Mouse (Mus musculus) forebrain, embryonic 11.5 days (tissue): Measurements from ENCODE around the gene Jmjd1c. TPM values are rescaled to one million over a fixed set of nuclear protein-coding genes. Genes with fewer than 3 reads are reported as not detected.

Source experiments
- ATAC-seq: fragments of 200-750 bp; cut with Nextera tagmentation; replicated peaks from 2 replicates; pipeline ENCODE4 v1.8.0; 2017; ENCODE audit warnings: moderate TSS enrichment; ENCODE audit not compliant: low FRiP score
- DNase-seq: peaks from one replicate; pipeline ENCODE4 v3.0.0-alpha.2; 2017; ENCODE audit warnings: low spot score
- H3K27ac ChIP-seq: fragments of 300-500 bp; sonication (generic); 2 replicates; pipeline ENCODE4 v1.5.1; 2014; ENCODE audit warnings: low read depth, low read length
- H3K27me3 ChIP-seq: fragments of 300-500 bp; sonication (generic); 2 replicates; pipeline ENCODE4 v1.6.1; 2014; ENCODE audit warnings: mild to moderate bottlenecking, low read length, mixed read lengths; ENCODE audit not compliant: control insufficient read depth, insufficient read depth
- H3K36me3 ChIP-seq: fragments of 300-500 bp; sonication (generic); 2 replicates; pipeline ENCODE4 v1.6.1; 2014; ENCODE audit warnings: mild to moderate bottlenecking, low read length, moderate library complexity, mixed read lengths; ENCODE audit not compliant: control insufficient read depth, insufficient read depth
- H3K4me1 ChIP-seq: fragments of 300-500 bp; sonication (generic); replicated peaks from 2 replicates; pipeline ENCODE4 v1.6.1; 2014; ENCODE audit warnings: low read length, mixed read lengths; ENCODE audit not compliant: control insufficient read depth, insufficient read depth
- H3K4me2 ChIP-seq: fragments of 300-500 bp; sonication (generic); 2 replicates; pipeline ENCODE4 v1.6.1; 2014; ENCODE audit warnings: low read depth, mild to moderate bottlenecking, low read length, moderate library complexity, mixed read lengths; ENCODE audit not compliant: severe bottlenecking
- H3K4me3 ChIP-seq: fragments of 300-500 bp; sonication (generic); 2 replicates; pipeline ENCODE4 v1.5.1; 2014; ENCODE audit warnings: low read depth, low read length
- H3K9ac ChIP-seq: fragments of 300-500 bp; sonication (generic); 2 replicates; pipeline ENCODE4 v1.6.1; 2014; ENCODE audit warnings: low read length
- H3K9me3 ChIP-seq: fragments of 300-500 bp; sonication (generic); 2 replicates; pipeline ENCODE4 v1.6.1; 2016; ENCODE audit warnings: low read length, mixed read lengths; ENCODE audit not compliant: control insufficient read depth
- WGBS: fragments of 180-500 bp; shearing (Covaris S2); extraction: QIAGEN DNeasy Blood & Tissue Kit; methylation state at CpG from one replicate; pipeline ENCODE4 v1.1.7; 2014; 5-methylcytosine and 5-hydroxymethylcytosine counted together
- polyA plus RNA-seq: library from polyadenylated mRNA; unstranded; fragments of >200 nt; fragmentation: Nextera tagmentation; extraction: Ambion mirVana; gene quantifications from 2 replicates; pipeline ENCODE4 v1.2.1, GENCODE M21; 2014

Gene Jmjd1c
- 53.1 and 55.7 TPM in 2 replicates for polyA plus RNA-seq

GRCm38 (mm10) chr10:67095798-67096620 lies at the start of gene Jmjd1c:
Jmjd1c (plus strand) TSS chr10:67096125.
- peaks cover 18% of the 10 kb centered on the region; the same call in 1 of the 2 replicates for H3K4me1 ChIP-seq
- WGBS, result under 1% methylated on average over 70 of the region's 73 CpGs
- peak; percentile 92 for ATAC-seq

GRCm38 (mm10) chr10:67047712-67048645 lies 47.9 kb upstream of the Jmjd1c start:
- Histone ChIP-seq H3K4me2 (no peak overlapping the region), H3K4me3 (no peak overlapping the region), H3K27me3 (no peaks in the 10 kb centered on the region), H3K9ac (no peak overlapping the region), H3K27ac (no peak overlapping the region), H3K9me3 (no peaks in the 10 kb centered on the region), H3K36me3 (no peaks in the 10 kb centered on the region), H3K4me1 (peaks cover 11% of the 10 kb centered on the region; the same call in 1 of the 2 replicates)
- DNase-seq (no peak), ATAC-seq (no peak)
- WGBS, result 88% methylated on average over 18 of the region's 18 CpGs

More at GRCm38 (mm10) chr10:67095798-67096620, at the start of gene Jmjd1c:
- Histone ChIP-seq H3K27ac (peak within 1 kb of the TSS; percentile 99), H3K4me2 (peak within 1 kb of the TSS; percentile 74), H3K9me3 (no peaks in the 10 kb centered on the region), H3K4me3 (peak within 1 kb of the TSS; percentile 94), H3K27me3 (no peaks in the 10 kb centered on the region), H3K36me3 (no peaks in the 10 kb centered on the region), H3K9ac (peak within 1 kb of the TSS; percentile 98)
- DNase-seq, result peak; percentile 91

DNA sequence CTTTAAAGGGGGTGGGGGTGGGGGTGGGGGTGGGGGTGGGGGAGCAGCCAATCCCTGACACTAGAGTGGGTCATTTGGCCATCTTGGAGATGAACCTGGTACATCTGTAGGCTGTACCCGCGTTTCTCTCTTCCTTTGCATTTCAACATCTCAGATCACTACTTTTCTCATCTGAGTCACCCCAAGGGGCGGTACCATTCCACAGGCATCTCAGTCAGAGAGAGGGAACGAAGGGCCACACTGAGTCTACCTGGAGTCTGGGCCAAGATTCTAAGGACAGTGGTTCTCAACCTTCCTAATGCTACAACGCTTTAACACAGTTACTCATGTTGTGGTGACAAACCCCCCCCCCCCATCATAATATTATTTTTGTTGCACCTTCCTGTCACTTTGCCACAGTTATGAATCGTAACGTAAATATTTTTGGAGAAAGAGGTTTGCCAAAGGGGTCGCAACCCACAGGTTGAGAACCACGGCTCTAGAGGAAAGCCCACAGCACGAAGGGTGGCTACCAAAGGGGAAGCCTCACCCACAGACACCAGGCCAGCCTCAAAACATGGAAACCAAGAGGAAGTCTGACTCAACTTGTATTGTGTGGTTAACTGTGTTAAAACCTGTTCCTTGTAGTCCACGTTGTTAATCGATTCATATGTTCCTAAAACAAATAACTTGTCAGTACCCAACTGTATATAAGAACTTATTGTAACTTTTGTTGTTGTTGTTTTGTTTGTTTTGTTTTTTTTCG lies 46.9 kb upstream of the Jmjd1c start:
- 92% methylated on average over 13 of the region's 13 CpGs for WGBS
- H3K27me3 ChIP-seq, result no peaks in the 10 kb centered on the region
- ATAC-seq (no peak), DNase-seq (no peak)
- no peak overlapping the region for H3K4me2 ChIP-seq
- H3K4me1 ChIP-seq, result peaks cover 15% of the 10 kb centered on the region
- no peaks in the 10 kb centered on the region for H3K9me3 ChIP-seq
- no peaks in the 10 kb centered on the region for H3K36me3 ChIP-seq
- no peak overlapping the region for H3K9ac ChIP-seq
- no peak overlapping the region for H3K27ac ChIP-seq
- no peak overlapping the region for H3K4me3 ChIP-seq

DNA sequence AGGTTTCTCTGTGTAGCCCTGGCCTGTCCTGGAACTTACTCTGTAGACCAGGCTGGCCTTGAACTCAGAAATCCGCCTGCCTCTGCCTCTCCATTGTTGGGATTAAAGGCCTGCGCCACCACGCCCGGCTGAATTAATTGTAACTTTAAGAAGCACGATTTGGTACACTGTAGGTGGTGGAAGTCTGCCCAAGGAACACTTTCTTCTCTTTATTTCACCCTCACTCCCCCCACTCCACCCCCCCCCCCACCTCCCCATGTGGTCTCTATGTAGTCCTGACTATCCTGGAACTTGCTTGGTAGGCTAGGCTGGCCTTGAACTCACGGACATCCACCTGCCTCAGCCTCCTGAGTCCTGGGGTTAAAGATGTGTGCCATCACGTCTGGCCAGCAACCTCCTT lies 46.3 kb upstream of the Jmjd1c start:
- DNase-seq, result no peak
- Histone ChIP-seq H3K9ac (no peak overlapping the region), H3K9me3 (no peaks in the 10 kb centered on the region), H3K4me3 (no peak overlapping the region), H3K36me3 (no peaks in the 10 kb centered on the region), H3K27me3 (no peaks in the 10 kb centered on the region), H3K27ac (no peak overlapping the region), H3K4me1 (peaks cover 15% of the 10 kb centered on the region), H3K4me2 (no peak overlapping the region)
- no peak for ATAC-seq
- 91% methylated on average over 7 of the region's 7 CpGs for WGBS

DNA sequence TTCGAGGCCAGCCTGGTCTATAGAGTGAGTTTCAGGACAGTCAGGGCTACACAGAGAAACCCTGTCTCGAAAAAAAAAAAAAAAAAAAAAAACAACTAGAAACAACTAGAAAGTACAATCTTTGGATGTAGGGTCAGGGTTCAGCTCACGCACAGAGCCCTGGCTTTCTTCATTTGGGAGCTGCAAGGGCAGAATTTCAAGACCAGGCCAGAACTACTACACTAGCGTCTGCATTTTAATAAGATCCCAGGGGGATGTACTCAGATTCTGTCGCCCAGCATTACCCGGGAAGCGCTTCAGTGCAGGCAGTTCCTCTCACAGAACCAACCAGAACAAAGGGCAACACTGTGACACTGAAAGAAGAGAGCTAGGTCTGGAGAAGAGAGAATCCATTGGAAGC lies 45.2 kb upstream of the Jmjd1c start:
- no peak overlapping the region for H3K27ac ChIP-seq
- no peaks in the 10 kb centered on the region for H3K9me3 ChIP-seq
- 77% methylated on average over 6 of the region's 7 CpGs for WGBS
- H3K9ac ChIP-seq, result no peak overlapping the region
- H3K4me1 ChIP-seq, result peaks cover 11% of the 10 kb centered on the region
- DNase-seq, result no peak
- H3K4me3 ChIP-seq, result no peak overlapping the region
- H3K36me3 ChIP-seq, result no peaks in the 10 kb centered on the region
- no peak overlapping the region for H3K4me2 ChIP-seq
- no peak for ATAC-seq
- H3K27me3 ChIP-seq, result no peaks in the 10 kb centered on the region

DNA sequence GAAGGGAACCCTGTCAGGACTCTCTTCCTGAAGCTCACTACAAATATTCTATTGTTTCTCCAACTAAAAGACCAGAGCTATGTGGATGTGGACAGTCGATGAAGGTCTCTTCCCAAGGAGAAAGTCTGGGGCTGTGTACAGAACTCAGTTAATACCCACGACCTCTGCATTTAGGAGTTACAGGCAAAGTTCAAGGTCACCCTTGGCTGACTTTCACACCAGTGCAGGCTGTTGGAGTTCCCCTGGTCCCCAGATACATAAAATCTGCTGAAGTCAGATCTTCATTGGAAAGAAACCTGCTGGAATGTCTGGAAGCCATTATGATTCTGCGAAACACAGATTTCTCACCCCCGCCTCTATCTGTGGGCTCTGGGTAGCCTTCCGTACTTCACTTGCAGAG lies 44.5 kb upstream of the Jmjd1c start:
- 74% methylated on average over 5 of the region's 5 CpGs for WGBS
- H3K36me3 ChIP-seq, result no peaks in the 10 kb centered on the region
- H3K27me3 ChIP-seq, result no peaks in the 10 kb centered on the region
- H3K4me2 ChIP-seq, result no peak overlapping the region
- ATAC-seq, result no peak
- peaks cover 9% of the 10 kb centered on the region for H3K4me1 ChIP-seq
- no peak for DNase-seq
- no peak overlapping the region for H3K9ac ChIP-seq
- no peak overlapping the region for H3K27ac ChIP-seq
- H3K9me3 ChIP-seq, result no peaks in the 10 kb centered on the region
- H3K4me3 ChIP-seq, result no peak overlapping the region

GRCm38 (mm10) chr10:67052429-67052828 lies 43.5 kb upstream of the Jmjd1c start:
- H3K9me3 ChIP-seq, result no peaks in the 10 kb centered on the region
- no peak for ATAC-seq
- 86% methylated on average over 9 of the region's 9 CpGs for WGBS
- no peak overlapping the region for H3K4me3 ChIP-seq
- no peaks in the 10 kb centered on the region for H3K27me3 ChIP-seq
- no peak for DNase-seq
- H3K4me1 ChIP-seq, result peaks cover 9% of the 10 kb centered on the region
- H3K9ac ChIP-seq, result no peak overlapping the region
- no peaks in the 10 kb centered on the region for H3K36me3 ChIP-seq
- H3K4me2 ChIP-seq, result no peak overlapping the region
- H3K27ac ChIP-seq, result no peak overlapping the region

GRCm38 (mm10) chr10:67053475-67053874 lies 42.5 kb upstream of the Jmjd1c start:
- Histone ChIP-seq H3K4me1 (peaks cover 9% of the 10 kb centered on the region), H3K36me3 (no peaks in the 10 kb centered on the region), H3K4me2 (no peak overlapping the region), H3K4me3 (no peak overlapping the region), H3K9ac (0 out of 2 replicates have a peak overlapping the region, but pooled peaks have one; percentile 33), H3K27ac (no peak overlapping the region), H3K9me3 (no peaks in the 10 kb centered on the region), H3K27me3 (no peaks in the 10 kb centered on the region)
- WGBS, result 14% methylated on average over 9 of the region's 9 CpGs
- peak; percentile 86 for ATAC-seq
- no peak for DNase-seq
